Mouse (Mus musculus): ENCODE results near the gene Vps51.

DNA sequence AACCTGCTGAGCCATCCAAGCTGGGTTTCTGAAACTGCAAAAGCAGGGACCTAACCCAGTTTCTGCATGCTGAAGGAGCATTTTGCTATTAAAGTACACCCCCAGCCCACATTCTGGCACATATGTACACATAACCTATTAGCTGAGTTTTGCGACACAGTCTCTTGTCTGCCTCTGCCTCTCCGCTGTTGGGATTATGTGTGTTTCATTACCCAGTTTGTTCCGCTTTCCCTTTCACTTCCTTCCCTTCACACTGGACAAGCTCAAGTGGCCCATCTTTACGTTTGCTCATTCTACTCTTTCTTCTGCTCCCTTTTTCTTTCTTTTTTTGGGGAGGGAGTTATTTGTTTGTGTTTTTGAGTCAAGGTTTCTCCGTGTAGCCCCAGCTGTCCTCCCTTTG, 3.1 kb downstream of the Vps51 start:
- no peak for TF ChIP-seq CTCF (IDR thresholded peaks at IDR 0.05; ENCODE audit: low read depth, low read length)
- no peak for TF ChIP-seq POLR2A (IDR thresholded peaks at IDR 0.05; ENCODE audit: borderline replicate concordance, low read depth, low read length)
